ENCODE assay signal across 10 mouse cellular contexts in the genomic region with DNA sequence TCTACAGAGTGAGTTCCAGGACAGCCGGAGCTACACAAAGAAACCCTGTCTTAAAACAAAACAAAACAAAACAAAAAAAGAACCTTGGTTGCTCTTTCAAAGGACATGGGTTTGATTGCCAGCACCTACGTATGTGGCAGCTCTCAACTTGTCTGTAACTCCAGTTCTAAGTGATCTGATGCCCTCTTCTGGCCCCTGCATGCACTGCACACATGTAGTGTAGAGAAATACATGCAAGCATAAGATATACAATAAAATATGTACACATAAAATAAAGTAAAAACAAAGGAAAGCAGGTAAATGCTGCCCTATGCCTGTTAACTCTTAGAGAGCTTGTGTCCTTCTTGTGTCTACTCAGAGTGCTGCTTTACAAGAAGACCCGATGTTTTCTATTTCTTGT. TPM values are rescaled to one million over a fixed set of nuclear protein-coding genes. Genes with fewer than 3 reads are reported as not detected.
DNase-seq lines count a peak whose midpoint lies in the region; TF ChIP-seq lines count a peak whose summit lies in the region.
"Had no signal": no experiment of that assay in that cellular context is flagged by ENCODE, and none has a peak within 500 bp of the region (broad histone marks: within the 10 kb centered on the region; RNA-seq: fewer than 3 reads in every experiment).

No protein-coding gene starts in this region.

- TF ChIP-seq CTCF in gastrocnemius, adult 2 months (IDR thresholded peaks at IDR 0.05): peak; percentile 53
- peak; percentile 33 for TF ChIP-seq CTCF in liver, adult 2 months (IDR thresholded peaks at IDR 0.05; ENCODE audit: low read depth, low read length)
- peak; percentile 5 to 50; a peak in 2 of 4 replicates for TF ChIP-seq CTCF in CH12.LX (conservative IDR thresholded peaks at IDR 0.05 in 1 of 2, IDR thresholded peaks at IDR 0.05 in 1 of 2; ENCODE audit: low read depth in 2 of 2, low read length in 2 of 2)
- TF ChIP-seq CTCF in cortical plate, adult 2 months (IDR thresholded peaks at IDR 0.05; ENCODE audit: extremely low read depth, insufficient read depth, low read length): peak; percentile 27; the same call in 1 of the 2 replicates

- H3K4me3 ChIP-seq in gastrocnemius, adult 2 months: no peak overlapping the region
- H3K4me3 ChIP-seq in liver, adult 2 months (ENCODE audit: insufficient read depth, low read depth, low read length): no peak overlapping the region
- H3K4me3 ChIP-seq in CH12.LX (replicated peaks in 1 of 3; ENCODE audit: low read depth in 2 of 3, low read length in 2 of 3, poor library complexity in 1 of 3): no peak overlapping the region
- H3K4me3 ChIP-seq in cortical plate, adult 2 months (ENCODE audit: insufficient read depth, low read length): no peak overlapping the region
- no peak overlapping the region for H3K4me3 ChIP-seq in forebrain, embryonic 10.5 days
- H3K4me3 ChIP-seq: heart, embryonic 13.5 days; neural tube, embryonic 15.5 days had no signal

- H3K79me2 ChIP-seq in liver, adult 2 months (ENCODE audit: control insufficient read depth, insufficient read depth, low read length): peaks cover 15% of the 10 kb centered on the region
- no peaks in the 10 kb centered on the region for H3K79me2 ChIP-seq in CH12.LX (replicated peaks; ENCODE audit: control insufficient read depth, extremely low read depth, insufficient read depth, poor library complexity, severe bottlenecking)

- no peak overlapping the region for H3K27ac ChIP-seq in gastrocnemius, adult 2 months
- H3K27ac ChIP-seq in liver, adult 2 months (replicated peaks; ENCODE audit: insufficient read depth, low read depth, low read length): peak overlapping the region; percentile 72
- H3K27ac ChIP-seq in CH12.LX (ENCODE audit: insufficient read depth, low read depth): no peak overlapping the region
- H3K27ac ChIP-seq in cortical plate, adult 2 months (ENCODE audit: insufficient read depth, low read length): no peak overlapping the region
- H3K27ac ChIP-seq in forebrain, embryonic 10.5 days: no peak overlapping the region
- H3K27ac ChIP-seq: neural tube, embryonic 15.5 days had no signal

- no peaks in the 10 kb centered on the region for H3K36me3 ChIP-seq in liver, adult 2 months (ENCODE audit: control insufficient read depth, insufficient read depth, low read length)
- H3K36me3 ChIP-seq in CH12.LX (replicated peaks in 1 of 2; ENCODE audit: control insufficient read depth in 1 of 2, insufficient read depth in 1 of 2, low read length in 1 of 2): no peaks in the 10 kb centered on the region
- H3K36me3 ChIP-seq in forebrain, embryonic 10.5 days (replicated peaks): peaks cover 17% of the 10 kb centered on the region
- H3K36me3 ChIP-seq: heart, embryonic 13.5 days; neural tube, embryonic 15.5 days had no signal

- TF ChIP-seq POLR2A in liver, adult 2 months (IDR thresholded peaks at IDR 0.05; ENCODE audit: extremely low read depth, insufficient read depth, low read length): no peak
- no peak for TF ChIP-seq POLR2A in CH12.LX (IDR thresholded peaks at IDR 0.05; ENCODE audit: low read depth, low read length)
- TF ChIP-seq POLR2A in cortical plate, adult 2 months (IDR thresholded peaks at IDR 0.05; ENCODE audit: extremely low read depth, insufficient read depth, low read length): no peak

- no peaks in the 10 kb centered on the region for H3K27me3 ChIP-seq in liver, adult 2 months (ENCODE audit: control insufficient read depth, insufficient read depth, low read length)
- H3K27me3 ChIP-seq in CH12.LX (replicated peaks): no peaks in the 10 kb centered on the region
- no peaks in the 10 kb centered on the region for H3K27me3 ChIP-seq in forebrain, embryonic 10.5 days (ENCODE audit: poor library complexity, severe bottlenecking)
- H3K27me3 ChIP-seq: heart, embryonic 13.5 days; neural tube, embryonic 15.5 days had no signal

- intact Hi-C loops in gastrocnemius, adult 2 months (cut with DNase I): loop anchor here (5.0 kb wide), 1 partner anchor 297 kb away; no protein-coding TSS in a partner anchor

- in situ Hi-C loops in CH12.LX (cut with MboI; ENCODE audit: low pct_ligation_motif_present, low pct_unique_long_range_greater_than_20kb, low sequenced_read_pairs): no loop called here

- DNase-seq in gastrocnemius, adult 2 months: no peak
- DNase-seq in gastrocnemius, adult 8-10 months (ENCODE audit: low spot score in 2 of 2): no peak
- DNase-seq in liver, adult 2 months (ENCODE audit: extremely low read depth, low read depth, low spot score): peak; percentile 58
- DNase-seq in liver (no peak), CH12.LX (ENCODE audit: extremely low read depth) (peak; percentile 24)
- no peak for DNase-seq in forebrain, embryonic 10.5 days (ENCODE audit: extremely low spot score, low spot score)
- DNase-seq in gastrocnemius, postnatal 10 days: no peak

- peak; percentile 42 for TF ChIP-seq RAD21 in CH12.LX (IDR thresholded peaks at IDR 0.05; ENCODE audit: low read depth, low read length)

- no peak overlapping the region for H3K9ac ChIP-seq in liver, adult 2 months (ENCODE audit: low read depth, low read length)
- H3K9ac ChIP-seq in CH12.LX (ENCODE audit: insufficient read depth, low read depth): no peak overlapping the region
- H3K9ac ChIP-seq: heart, embryonic 13.5 days; neural tube, embryonic 15.5 days had no signal

- 85% methylated on average over 3 of the region's 3 CpGs for WGBS in liver, adult 2 months
- WGBS in forebrain, embryonic 10.5 days: 93% methylated on average over 3 of the region's 3 CpGs

- no peaks in the 10 kb centered on the region for H3K9me3 ChIP-seq in CH12.LX (replicated peaks; ENCODE audit: low read length)
- H3K9me3 ChIP-seq in forebrain, embryonic 10.5 days: no peaks in the 10 kb centered on the region; the same call in 1 of the 2 replicates
- H3K9me3 ChIP-seq: heart, embryonic 13.5 days; neural tube, embryonic 15.5 days had no signal

- peaks cover 6% of the 10 kb centered on the region for H3K4me1 ChIP-seq in liver, adult 2 months (ENCODE audit: control insufficient read depth, insufficient read depth, low read length)
- H3K4me1 ChIP-seq in CH12.LX (ENCODE audit: control insufficient read depth in 1 of 2, insufficient read depth in 2 of 2): no peaks in the 10 kb centered on the region
- H3K4me1 ChIP-seq in cortical plate, adult 2 months (ENCODE audit: control insufficient read depth, insufficient read depth, low read length): no peaks in the 10 kb centered on the region
- no peaks in the 10 kb centered on the region for H3K4me1 ChIP-seq in forebrain, embryonic 10.5 days

- no peak overlapping the region for H3K4me2 ChIP-seq in CH12.LX (ENCODE audit: insufficient read depth, low read depth, poor library complexity, severe bottlenecking)
- H3K4me2 ChIP-seq: heart, embryonic 13.5 days; neural tube, embryonic 15.5 days had no signal

- no peak for TF ChIP-seq EP300 in CH12.LX (IDR thresholded peaks at IDR 0.05; ENCODE audit: low read length)

- dilution Hi-C loops in CH12.LX (cut with MboI; ENCODE audit: extremely low pct_ligation_motif_present, extremely low pct_unique_long_range_greater_than_20kb, low sequenced_read_pairs): no loop called here

TF ChIP-seq in CH12.LX, 34 proteins besides CTCF, POLR2A, EP300 and RAD21:
- TF ChIP-seq SMC3 (IDR thresholded peaks at IDR 0.05; ENCODE audit: low read depth, low read length): peak; percentile 36
- no peak for TF ChIP-seq TCF12 (IDR thresholded peaks at IDR 0.05; ENCODE audit: low read depth, low read length)

RNA-seq across cellular contexts. Expression of a gene that starts 7.6 kb away (rescaled TPM):
- total RNA-seq in gastrocnemius, adult 2 months (2021): 1 to 10 TPM; 1.7 TPM
- 1 to 10 TPM; 1.0 to 2.3 (median 1.6) TPM for total RNA-seq in gastrocnemius, adult 8-10 months (2022)
- total RNA-seq in liver, adult 2 months (2014; rRNA removed): 1.5 and 1.7 TPM in 2 replicates
- polyA plus RNA-seq in liver, adult 2 months (2012; rRNA removed): 0.94 and 1.1 TPM in 2 replicates
- 0.17 TPM in 1 of 2 replicates, not detected in the other for total RNA-seq in CH12.LX (2012; rRNA removed)
- not detected in 2 replicates for total RNA-seq in CH12.LX (2014; rRNA removed)
- polyA plus RNA-seq in CH12.LX (2012; ENCODE audit: insufficient read length, low read depth): not detected in 2 replicates
- 15.6 and 16.9 TPM in 2 replicates for polyA plus RNA-seq in cortical plate, adult 2 months (2012; rRNA removed)
- polyA plus RNA-seq in forebrain, embryonic 10.5 days (2016; fragmentation: Nextera tagmentation; extraction: Ambion mirVana): 4.9 and 6.6 TPM in 2 replicates
- 1 to 10 TPM; 1.6 to 2.3 TPM for total RNA-seq in gastrocnemius, postnatal 10 days (2021)

RNA-seq across cellular contexts. Expression of a gene that starts 8.9 kb away (rescaled TPM):
- total RNA-seq in gastrocnemius, adult 2 months (2021): 10 to 100 TPM; 33.3 to 45.6 TPM
- total RNA-seq in gastrocnemius, adult 8-10 months (2022): 10 to 100 TPM; 20.0 to 46.7 (median 32.8) TPM
- total RNA-seq in liver, adult 2 months (2014; rRNA removed): 40.9 and 41.3 TPM in 2 replicates
- polyA plus RNA-seq in liver, adult 2 months (2012; rRNA removed): 13.4 and 15.9 TPM in 2 replicates
- total RNA-seq in CH12.LX (2012; rRNA removed) (11.3 and 18.3 TPM in 2 replicates), CH12.LX (2014; rRNA removed) (11.5 and 11.9 TPM in 2 replicates)
- 18.0 and 23.3 TPM in 2 replicates for polyA plus RNA-seq in CH12.LX (2012; ENCODE audit: insufficient read length, low read depth)
- polyA plus RNA-seq in cortical plate, adult 2 months (2012; rRNA removed): 73.9 and 77.3 TPM in 2 replicates
- polyA plus RNA-seq in forebrain, embryonic 10.5 days (2016; fragmentation: Nextera tagmentation; extraction: Ambion mirVana): 80.9 and 82.9 TPM in 2 replicates
- total RNA-seq in gastrocnemius, postnatal 10 days (2021): 10 to 100 TPM; 79.9 to 99.8 TPM

Comparison
In these comparisons a context has a peak if more than half of its experiments do, and no peak if none do; other contexts are left out.
1. DNase-seq: peak in liver, adult 2 months (single experiment) and CH12.LX (single experiment); none in gastrocnemius, adult 2 months (single experiment), gastrocnemius, adult 8-10 months (0 of 2), liver (single experiment), forebrain, embryonic 10.5 days (single experiment) and gastrocnemius, postnatal 10 days (single experiment).
2. Peak in every context shown above with its lines, with median percentiles within 50 percentile points of each other: CTCF ChIP-seq.